Mouse (Mus musculus) bone marrow macrophage, adult 2 months (primary cell): ENCODE data around the gene Usp10.

Experiments
- CTCF ChIP-seq: IDR thresholded peaks from 2 replicates; pipeline ENCODE4 v1.5.1; 2012; ENCODE audit warnings: low read depth, mild to moderate bottlenecking, low read length, moderate library complexity
- POLR2A ChIP-seq: IDR thresholded peaks from 2 replicates; pipeline ENCODE4 v1.6.1; 2012; ENCODE audit warnings: mild to moderate bottlenecking, low read depth, low read length, borderline replicate concordance

GRCm38 (mm10) chr8:119916237-119916892 lies 6.2 kb downstream of the Usp10 start:
- TF ChIP-seq CTCF (no peak), POLR2A (no peak)
